Mouse (Mus musculus): ENCODE measurements around the gene Mrps33. TPM values are rescaled to one million over a fixed set of nuclear protein-coding genes. Genes with fewer than 3 reads are reported as not detected.

Gene Mrps33
- polyA plus RNA-seq, 1 experiment = 111 TPM

- Histone ChIP-seq H3K27me3 (replicated peaks; ENCODE audit: control insufficient read depth, insufficient read depth, low read length) (no peaks in the 10 kb centered on the region), H3K27ac (ENCODE audit: insufficient read depth, low read depth, low read length) (no peak overlapping the region), H3K4me3 (ENCODE audit: insufficient read depth, low read depth, low read length) (no peak overlapping the region), H3K36me3 (ENCODE audit: control insufficient read depth, insufficient read depth, low read length) (no peaks in the 10 kb centered on the region), H3K4me1 (ENCODE audit: control insufficient read depth, insufficient read depth, low read length) (no peaks in the 10 kb centered on the region)
- WGBS = 68% methylated on average over 17 of the region's 17 CpGs
- no peak for TF ChIP-seq CTCF (conservative IDR thresholded peaks at IDR 0.05; ENCODE audit: insufficient read depth, insufficient read length, low read depth, low read length)
- TF ChIP-seq POLR2A (IDR thresholded peaks at IDR 0.05; ENCODE audit: low read depth, low read length) = no peak
- DNase-seq = peak; percentile 20
Measured at GRCm38 (mm10) chr6:39781766-39782530, 28.8 kb downstream of the Mrps33 start.

GRCm38 (mm10) chr6:39780857-39781666, 29.7 kb downstream of the Mrps33 start:
- DNase-seq = peak; percentile 55
- no peak overlapping the region for H3K27ac ChIP-seq (ENCODE audit: insufficient read depth, low read depth, low read length)
- H3K4me1 ChIP-seq (ENCODE audit: control insufficient read depth, insufficient read depth, low read length) = no peaks in the 10 kb centered on the region
- 18% methylated on average over 18 of the region's 18 CpGs for WGBS
- H3K4me3 ChIP-seq (ENCODE audit: insufficient read depth, low read depth, low read length) = peak overlapping the region; percentile 43
- no peak for TF ChIP-seq CTCF (conservative IDR thresholded peaks at IDR 0.05; ENCODE audit: insufficient read depth, insufficient read length, low read depth, low read length)
- no peak for TF ChIP-seq POLR2A (IDR thresholded peaks at IDR 0.05; ENCODE audit: low read depth, low read length)
- no peaks in the 10 kb centered on the region for H3K36me3 ChIP-seq (ENCODE audit: control insufficient read depth, insufficient read depth, low read length)
- no peaks in the 10 kb centered on the region for H3K27me3 ChIP-seq (replicated peaks; ENCODE audit: control insufficient read depth, insufficient read depth, low read length)

GRCm38 (mm10) chr6:39778506-39778905, 32.3 kb downstream of the Mrps33 start:
- 83% methylated on average over 1 of the region's 1 CpGs for WGBS
- H3K4me1 ChIP-seq (ENCODE audit: control insufficient read depth, insufficient read depth, low read length) = no peaks in the 10 kb centered on the region
- H3K27ac ChIP-seq (ENCODE audit: insufficient read depth, low read depth, low read length) = no peak overlapping the region
- H3K27me3 ChIP-seq (replicated peaks; ENCODE audit: control insufficient read depth, insufficient read depth, low read length) = no peaks in the 10 kb centered on the region
- H3K36me3 ChIP-seq (ENCODE audit: control insufficient read depth, insufficient read depth, low read length) = no peaks in the 10 kb centered on the region
- no peak overlapping the region for H3K4me3 ChIP-seq (ENCODE audit: insufficient read depth, low read depth, low read length)
- TF ChIP-seq POLR2A (IDR thresholded peaks at IDR 0.05; ENCODE audit: low read depth, low read length) (no peak), CTCF (conservative IDR thresholded peaks at IDR 0.05; ENCODE audit: insufficient read depth, insufficient read length, low read depth, low read length) (no peak)
- DNase-seq = no peak

GRCm38 (mm10) chr6:39776275-39776674, 34.5 kb downstream of the Mrps33 start:
- Histone ChIP-seq H3K27ac (ENCODE audit: insufficient read depth, low read depth, low read length) (no peak overlapping the region), H3K27me3 (replicated peaks; ENCODE audit: control insufficient read depth, insufficient read depth, low read length) (no peaks in the 10 kb centered on the region), H3K4me3 (ENCODE audit: insufficient read depth, low read depth, low read length) (no peak overlapping the region), H3K4me1 (ENCODE audit: control insufficient read depth, insufficient read depth, low read length) (no peaks in the 10 kb centered on the region), H3K36me3 (ENCODE audit: control insufficient read depth, insufficient read depth, low read length) (no peaks in the 10 kb centered on the region)
- 93% methylated on average over 6 of the region's 6 CpGs for WGBS
- DNase-seq = no peak
- TF ChIP-seq POLR2A (IDR thresholded peaks at IDR 0.05; ENCODE audit: low read depth, low read length) (no peak), CTCF (conservative IDR thresholded peaks at IDR 0.05; ENCODE audit: insufficient read depth, insufficient read length, low read depth, low read length) (no peak)

GRCm38 (mm10) chr6:39775029-39775428, 35.8 kb downstream of the Mrps33 start:
- no peaks in the 10 kb centered on the region for H3K4me1 ChIP-seq (ENCODE audit: control insufficient read depth, insufficient read depth, low read length)
- no peaks in the 10 kb centered on the region for H3K27me3 ChIP-seq (replicated peaks; ENCODE audit: control insufficient read depth, insufficient read depth, low read length)
- H3K4me3 ChIP-seq (ENCODE audit: insufficient read depth, low read depth, low read length) = no peak overlapping the region
- no peak overlapping the region for H3K27ac ChIP-seq (ENCODE audit: insufficient read depth, low read depth, low read length)
- no peak for DNase-seq
- H3K36me3 ChIP-seq (ENCODE audit: control insufficient read depth, insufficient read depth, low read length) = no peaks in the 10 kb centered on the region
- 85% methylated on average over 9 of the region's 9 CpGs for WGBS
- TF ChIP-seq CTCF (conservative IDR thresholded peaks at IDR 0.05; ENCODE audit: insufficient read depth, insufficient read length, low read depth, low read length) (no peak), POLR2A (IDR thresholded peaks at IDR 0.05; ENCODE audit: low read depth, low read length) (no peak)

GRCm38 (mm10) chr6:39757229-39757628, 53.6 kb downstream of the Mrps33 start:
- WGBS = 98% methylated on average over 2 of the region's 2 CpGs

More at GRCm38 (mm10) chr6:39757229-39757628, 53.6 kb downstream of the Mrps33 start:
- no peak for DNase-seq
- Histone ChIP-seq H3K36me3 (ENCODE audit: control insufficient read depth, insufficient read depth, low read length) (no peaks in the 10 kb centered on the region), H3K27me3 (replicated peaks; ENCODE audit: control insufficient read depth, insufficient read depth, low read length) (no peaks in the 10 kb centered on the region), H3K4me3 (ENCODE audit: insufficient read depth, low read depth, low read length) (no peak overlapping the region), H3K27ac (ENCODE audit: insufficient read depth, low read depth, low read length) (no peak overlapping the region), H3K4me1 (ENCODE audit: control insufficient read depth, insufficient read depth, low read length) (no peaks in the 10 kb centered on the region)
- TF ChIP-seq CTCF (conservative IDR thresholded peaks at IDR 0.05; ENCODE audit: insufficient read depth, insufficient read length, low read depth, low read length) (no peak), POLR2A (IDR thresholded peaks at IDR 0.05; ENCODE audit: low read depth, low read length) (no peak)

Other genes with a start within 250 kb of the Mrps33 start
- 11.0 and 15.3 TPM in 2 replicates for gene Adck2, start 237.1 kb downstream of the Mrps33 start, polyA plus RNA-seq (2012; rRNA removed)
- gene Gm42420, start 225.2 kb downstream of the Mrps33 start, polyA plus RNA-seq (2012; rRNA removed) = 1.4 and 1.8 TPM in 2 replicates
- gene Ndufb2, start 218.4 kb downstream of the Mrps33 start, polyA plus RNA-seq (2012; rRNA removed) = 513 and 602 TPM in 2 replicates
- gene Braf, start 85.5 kb downstream of the Mrps33 start, polyA plus RNA-seq (2012; rRNA removed) = 9.2 and 12.0 TPM in 2 replicates
- 1.3 and 1.7 TPM in 2 replicates for gene Tmem178b, start 62.3 kb upstream of the Mrps33 start, polyA plus RNA-seq (2012; rRNA removed)